Mouse (Mus musculus) hindbrain, embryonic 14.5 days (tissue): ENCODE measurements at regions not wholly inside any gene's neighbourhood (a gene's known extent, or its start where the extent isn't known, plus 50 kb on each side); places are given as distances from the start of the nearest gene placed in this dataset.

Experiments used
- ATAC-seq: fragments of 200-750 bp; cut with Nextera tagmentation; 2 replicates; pipeline ENCODE4 v1.8.0; 2017; ENCODE audit warnings: moderate number of reproducible peaks, mild to moderate bottlenecking, moderate TSS enrichment, moderate library complexity; ENCODE audit not compliant: low FRiP score
- DNase-seq: peaks from one replicate; pipeline ENCODE4 v3.0.0-alpha.2; 2015; ENCODE audit warnings: low spot score
- H3K27ac ChIP-seq: fragments of 300-500 bp; sonication (generic); 2 replicates; pipeline ENCODE4 v1.5.1; 2014; ENCODE audit warnings: mild to moderate bottlenecking, moderate library complexity
- H3K27me3 ChIP-seq: fragments of 300-500 bp; sonication (generic); 2 replicates; pipeline ENCODE4 v1.6.1; 2014; ENCODE audit warnings: mild to moderate bottlenecking, low read length, mixed read lengths; ENCODE audit not compliant: control insufficient read depth, insufficient read depth
- H3K36me3 ChIP-seq: fragments of 300-500 bp; sonication (generic); replicated peaks from 2 replicates; pipeline ENCODE4 v1.6.1; 2014; ENCODE audit not compliant: control insufficient read depth, insufficient read depth
- H3K4me1 ChIP-seq: fragments of 300-500 bp; sonication (generic); replicated peaks from 2 replicates; pipeline ENCODE4 v1.6.1; 2014; ENCODE audit warnings: antibody characterized with exemption, low read length, mixed read lengths; ENCODE audit not compliant: control insufficient read depth, insufficient read depth
- H3K4me2 ChIP-seq: fragments of 300-500 bp; sonication (generic); replicated peaks from 2 replicates; pipeline ENCODE4 v1.6.1; 2014; ENCODE audit warnings: mild to moderate bottlenecking, moderate library complexity
- H3K4me3 ChIP-seq: fragments of 300-500 bp; sonication (generic); replicated peaks from 2 replicates; pipeline ENCODE4 v1.5.1; 2014; ENCODE audit warnings: mild to moderate bottlenecking, low read length
- H3K9ac ChIP-seq: fragments of 300-500 bp; sonication (generic); 2 replicates; pipeline ENCODE4 v1.6.1; 2014
- H3K9me3 ChIP-seq: fragments of 300-500 bp; sonication (generic); 2 replicates; pipeline ENCODE4 v1.6.1; 2016; ENCODE audit warnings: low read length; ENCODE audit not compliant: control insufficient read depth
- WGBS: fragments of 180-500 bp; shearing (Covaris S2); extraction: QIAGEN DNeasy Blood & Tissue Kit; methylation state at CpG from one replicate; pipeline ENCODE4 v1.1.7; 2014; 5-methylcytosine and 5-hydroxymethylcytosine counted together

DNA sequence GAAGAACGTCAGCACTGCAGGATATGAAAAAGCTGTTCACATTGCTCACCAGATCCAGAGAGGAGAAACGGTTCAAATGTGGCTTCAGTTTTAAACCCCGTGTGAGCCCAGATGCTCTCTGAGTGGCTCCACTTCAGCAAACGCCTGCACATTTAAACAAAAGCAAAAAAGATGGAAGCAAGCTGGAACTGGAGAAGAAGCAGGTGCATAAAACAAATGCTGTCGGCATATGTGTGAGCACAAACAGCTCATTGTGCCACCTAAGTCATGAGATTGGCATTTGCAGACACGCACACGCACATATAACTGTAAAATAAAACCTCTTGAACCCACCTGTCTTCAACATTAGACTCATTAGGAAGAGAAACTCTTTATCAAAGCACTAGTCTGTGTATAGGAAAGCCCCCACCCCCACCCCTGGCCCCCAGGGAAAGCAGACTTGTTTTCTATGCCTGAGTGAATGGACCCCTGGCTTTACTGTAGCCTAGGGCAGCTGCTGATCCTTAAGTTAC, 191.1 kb upstream of the Spaca1 start:
- H3K4me3 ChIP-seq = no peak overlapping the region
- peaks cover 8% of the 10 kb centered on the region; the same call in 1 of the 2 replicates for H3K4me1 ChIP-seq
- 49% methylated on average over 7 of the region's 7 CpGs for WGBS
- no peaks in the 10 kb centered on the region for H3K27me3 ChIP-seq
- no peak for ATAC-seq
- H3K36me3 ChIP-seq = no peaks in the 10 kb centered on the region
- no peaks in the 10 kb centered on the region for H3K9me3 ChIP-seq
- H3K9ac ChIP-seq = no peak overlapping the region
- DNase-seq = no peak
- no peak overlapping the region for H3K27ac ChIP-seq
- H3K4me2 ChIP-seq = 0 out of 2 replicates have a peak overlapping the region, but pooled peaks have one; percentile 4

DNA sequence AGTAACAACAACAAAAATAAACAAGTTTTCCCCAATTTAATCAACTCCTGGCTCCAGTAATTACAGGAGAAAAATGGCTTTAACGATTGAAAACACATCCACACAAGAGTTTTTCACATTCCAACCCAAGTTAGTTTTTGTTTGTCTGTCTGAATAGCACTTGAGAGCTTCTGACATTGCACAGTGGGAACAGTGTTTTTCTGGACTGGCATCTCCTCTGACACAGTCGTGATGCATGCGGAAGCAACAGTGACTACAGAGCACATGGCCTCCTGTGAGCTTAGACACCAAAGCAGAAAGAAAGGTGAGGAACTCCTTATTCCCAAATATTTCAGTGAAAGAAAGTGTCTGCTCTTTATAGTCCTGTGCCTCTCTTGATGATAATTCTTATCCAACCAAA, 191.7 kb upstream of the Spaca1 start:
- DNase-seq = no peak

DNA sequence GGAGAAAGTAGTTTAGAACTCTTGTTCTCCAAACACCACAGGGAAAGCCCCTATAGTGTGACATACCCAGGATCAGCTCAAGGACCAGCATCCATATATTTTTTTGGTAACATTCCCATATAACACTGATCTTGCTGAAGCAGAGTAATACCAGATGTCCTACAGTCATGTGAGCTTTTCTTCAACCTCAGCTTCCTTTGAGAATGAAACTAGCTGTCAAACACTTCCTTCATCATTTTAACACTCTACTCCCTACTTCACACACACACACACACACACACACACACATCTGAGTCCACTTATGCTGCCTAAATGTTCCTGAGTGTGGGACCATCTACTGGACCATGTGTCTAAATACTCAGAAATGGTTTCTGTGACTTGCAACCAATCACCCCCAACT, 209.5 kb upstream of the Spaca1 start:
- no peak for DNase-seq
- no peaks in the 10 kb centered on the region for H3K4me1 ChIP-seq

More for the DNA sequence above, 191.7 kb upstream of the Spaca1 start:
- Histone ChIP-seq H3K9ac (no peak overlapping the region), H3K4me2 (0 out of 2 replicates have a peak overlapping the region, but pooled peaks have one; percentile 4), H3K27ac (no peak overlapping the region), H3K9me3 (no peaks in the 10 kb centered on the region), H3K4me3 (no peak overlapping the region), H3K27me3 (no peaks in the 10 kb centered on the region), H3K4me1 (peaks cover 8% of the 10 kb centered on the region; the same call in 1 of the 2 replicates), H3K36me3 (no peaks in the 10 kb centered on the region)
- no peak for ATAC-seq
- WGBS = 60% methylated on average over 3 of the region's 3 CpGs

DNA sequence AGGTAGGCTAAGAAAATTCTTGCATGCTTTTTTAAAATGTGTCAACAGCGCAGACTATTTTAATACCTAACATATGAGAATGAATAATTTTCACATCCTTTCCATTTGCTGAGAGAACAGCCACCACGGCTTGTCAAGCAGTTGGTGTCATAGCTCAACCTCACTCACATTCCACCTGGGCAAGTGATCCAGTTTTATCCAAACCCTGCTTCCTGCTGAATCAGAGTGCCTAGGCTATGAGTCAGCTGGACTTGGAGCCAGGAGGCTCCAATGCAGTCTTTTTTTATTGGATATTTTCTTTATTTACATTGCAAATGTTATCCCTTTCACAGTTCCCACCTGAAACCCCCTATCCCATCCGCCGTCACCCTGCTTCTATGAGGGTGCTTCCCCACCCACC, 210.5 kb upstream of the Spaca1 start:
- DNase-seq (no peak), ATAC-seq (no peak)
- H3K9ac ChIP-seq = no peak overlapping the region
- no peaks in the 10 kb centered on the region for H3K4me1 ChIP-seq
- no peak overlapping the region for H3K27ac ChIP-seq
- H3K27me3 ChIP-seq = no peaks in the 10 kb centered on the region
- no peak overlapping the region for H3K4me3 ChIP-seq
- 93% methylated on average over 4 of the region's 4 CpGs for WGBS
- H3K9me3 ChIP-seq = no peaks in the 10 kb centered on the region
- no peaks in the 10 kb centered on the region for H3K36me3 ChIP-seq
- H3K4me2 ChIP-seq = no peak overlapping the region

More for the DNA sequence above, 209.5 kb upstream of the Spaca1 start:
- no peak for ATAC-seq
- Histone ChIP-seq H3K36me3 (no peaks in the 10 kb centered on the region), H3K4me2 (no peak overlapping the region), H3K27me3 (no peaks in the 10 kb centered on the region), H3K9ac (no peak overlapping the region), H3K4me3 (no peak overlapping the region), H3K27ac (no peak overlapping the region), H3K9me3 (no peaks in the 10 kb centered on the region)

DNA sequence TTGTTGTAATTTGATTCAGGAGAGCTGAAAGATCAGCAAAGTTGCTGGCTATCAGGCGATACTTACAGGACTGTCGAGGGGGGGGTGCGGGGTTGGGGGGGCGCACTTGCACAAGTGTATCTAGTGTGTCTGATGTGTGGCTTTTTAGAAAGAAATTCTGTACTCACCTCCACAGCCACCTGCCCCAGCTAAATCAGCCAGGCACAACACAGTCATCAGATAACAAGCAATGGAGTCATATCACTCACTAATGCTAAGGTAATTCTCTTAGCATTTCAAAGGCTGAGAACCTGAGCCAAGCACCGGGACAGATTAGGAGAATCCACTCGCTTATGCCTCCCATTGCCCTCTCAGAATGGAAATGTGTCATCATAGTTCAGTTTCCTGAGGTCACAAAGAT, 211.8 kb upstream of the Spaca1 start:
- Histone ChIP-seq H3K4me3 (no peak overlapping the region), H3K9me3 (no peaks in the 10 kb centered on the region), H3K4me1 (no peaks in the 10 kb centered on the region), H3K27ac (no peak overlapping the region; the same call in 1 of the 2 replicates), H3K36me3 (no peaks in the 10 kb centered on the region), H3K4me2 (no peak overlapping the region), H3K27me3 (no peaks in the 10 kb centered on the region), H3K9ac (no peak overlapping the region; the same call in 1 of the 2 replicates)
- no peak for DNase-seq
- no peak for ATAC-seq
- 74% methylated on average over 6 of the region's 6 CpGs for whole genome bisulfite sequencing

DNA sequence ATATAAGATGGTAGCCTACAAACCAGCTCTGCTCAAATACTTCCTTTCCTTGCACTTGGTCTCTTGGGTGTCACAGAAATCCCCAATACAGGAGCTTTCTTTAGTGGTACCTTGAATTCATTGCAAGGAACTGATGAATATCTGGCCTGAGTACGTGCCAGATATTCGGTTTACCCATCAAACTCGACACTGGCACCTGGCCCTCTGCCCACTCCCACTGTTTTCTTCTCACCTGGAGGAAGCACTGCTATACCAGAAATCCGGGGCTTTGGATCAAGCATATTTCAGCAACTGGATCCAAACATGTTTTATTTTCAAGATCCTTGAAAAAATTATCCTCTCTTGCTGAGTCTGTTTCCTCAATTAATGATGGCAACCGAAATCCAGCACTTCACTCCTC, 214.4 kb upstream of the Spaca1 start:
- H3K9ac ChIP-seq = no peak overlapping the region
- DNase-seq (no peak), ATAC-seq (no peak)
- no peak overlapping the region for H3K4me2 ChIP-seq
- H3K27me3 ChIP-seq = no peaks in the 10 kb centered on the region
- H3K4me3 ChIP-seq = no peak overlapping the region
- no peaks in the 10 kb centered on the region for H3K9me3 ChIP-seq
- no peaks in the 10 kb centered on the region for H3K4me1 ChIP-seq
- H3K36me3 ChIP-seq = no peaks in the 10 kb centered on the region
- H3K27ac ChIP-seq = no peak overlapping the region
- WGBS = 83% methylated on average over 5 of the region's 5 CpGs

DNA sequence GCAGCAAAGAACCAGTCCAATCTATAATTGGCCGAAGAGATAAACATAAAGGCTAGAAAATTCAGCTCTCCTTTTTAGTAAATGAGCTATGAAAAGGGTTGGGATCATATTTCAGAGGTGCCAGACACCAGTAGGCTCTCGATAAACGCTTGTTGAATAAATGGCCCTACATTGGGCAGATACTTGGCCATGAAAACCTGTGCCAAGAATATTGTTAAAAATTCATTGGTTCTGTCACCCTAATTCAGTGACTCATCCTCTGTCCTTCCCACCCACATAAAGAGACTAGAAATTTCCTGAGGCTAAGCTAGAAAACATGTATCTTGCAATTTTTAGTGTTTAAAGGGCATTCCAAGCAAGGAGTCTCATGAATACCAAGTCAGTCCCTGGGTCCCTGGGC, 224.3 kb upstream of the Spaca1 start:
- Histone ChIP-seq H3K9ac (no peak overlapping the region), H3K36me3 (no peaks in the 10 kb centered on the region), H3K27me3 (no peaks in the 10 kb centered on the region), H3K27ac (no peak overlapping the region), H3K9me3 (no peaks in the 10 kb centered on the region), H3K4me1 (no peaks in the 10 kb centered on the region), H3K4me2 (no peak overlapping the region), H3K4me3 (no peak overlapping the region)
- 79% methylated on average over 3 of the region's 3 CpGs for WGBS
- DNase-seq (no peak), ATAC-seq (no peak)

DNA sequence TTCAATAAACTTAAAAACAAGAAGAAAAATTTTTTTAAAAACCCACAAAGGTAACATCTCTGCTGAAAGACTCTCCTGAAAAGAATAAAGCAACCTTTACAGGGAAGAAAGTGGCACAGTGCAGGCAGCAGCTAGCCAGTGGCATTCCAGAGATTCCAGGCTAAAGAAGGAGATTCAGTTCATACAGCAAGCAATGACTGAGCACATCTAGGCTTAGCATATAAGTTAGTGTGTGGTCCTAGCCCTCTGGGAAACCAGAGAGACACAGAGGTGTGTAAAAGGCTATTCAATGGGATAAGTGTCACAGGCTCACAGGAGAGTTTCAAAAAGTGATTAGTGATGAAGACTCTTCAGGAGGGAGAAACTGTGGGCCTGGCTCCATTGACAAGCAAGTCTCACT, 225.4 kb upstream of the Spaca1 start:
- Histone ChIP-seq H3K9ac (no peak overlapping the region), H3K4me1 (no peaks in the 10 kb centered on the region), H3K27ac (no peak overlapping the region), H3K9me3 (no peaks in the 10 kb centered on the region), H3K27me3 (no peaks in the 10 kb centered on the region), H3K4me3 (no peak overlapping the region), H3K4me2 (no peak overlapping the region), H3K36me3 (no peaks in the 10 kb centered on the region)
- DNase-seq (no peak), ATAC-seq (no peak)

DNA sequence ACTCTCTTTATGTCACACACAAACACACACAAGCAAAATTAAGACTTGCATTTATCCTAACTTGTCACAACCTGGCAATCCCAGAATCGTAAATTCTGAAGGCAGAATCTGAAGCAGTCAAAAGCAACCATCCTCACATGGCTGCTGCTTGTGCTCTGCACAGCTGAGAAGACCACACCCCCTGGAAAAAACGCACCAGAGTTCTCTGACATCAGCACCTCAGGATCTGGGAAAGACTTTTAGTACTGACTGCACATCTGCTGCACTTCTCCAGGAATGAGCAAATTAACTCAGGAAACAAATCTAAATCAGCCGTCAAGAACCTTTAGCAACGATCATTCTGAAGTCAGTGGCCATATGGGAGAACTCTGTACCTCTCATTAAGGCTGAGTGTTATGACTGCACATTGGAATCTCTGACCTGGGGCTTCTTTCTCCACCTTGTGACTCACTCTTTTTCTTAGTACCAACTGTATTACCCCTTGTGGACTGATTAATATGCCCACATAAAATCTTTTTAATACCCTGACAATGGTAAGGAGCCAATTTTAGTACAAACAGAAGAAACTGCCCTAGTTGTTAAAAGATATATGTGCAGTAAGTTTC, 248.1 kb upstream of the Akirin2 start:
- ATAC-seq (no peak), DNase-seq (no peak)
- Histone ChIP-seq H3K4me3 (no peak overlapping the region), H3K9me3 (no peaks in the 10 kb centered on the region), H3K27ac (no peak overlapping the region), H3K4me1 (no peaks in the 10 kb centered on the region), H3K4me2 (no peak overlapping the region), H3K36me3 (no peaks in the 10 kb centered on the region), H3K9ac (no peak overlapping the region), H3K27me3 (no peaks in the 10 kb centered on the region)
- 63% methylated on average over 4 of the region's 4 CpGs for WGBS
